Mouse (Mus musculus): Measurements from ENCODE around the gene Rps6kc1. TPM values are rescaled to one million over a fixed set of nuclear protein-coding genes. Genes with fewer than 3 reads are reported as not detected.

Rps6kc1 gene
- polyA plus RNA-seq, 1 experiment, result 0.08 TPM

- no peaks in the 10 kb centered on the region for H3K36me3 ChIP-seq (ENCODE audit: control insufficient read depth)
- H3K4me3 ChIP-seq (replicated peaks), result no peak overlapping the region
- no peaks in the 10 kb centered on the region for H3K27me3 ChIP-seq (ENCODE audit: control insufficient read depth)
- H3K9me3 ChIP-seq (ENCODE audit: control insufficient read depth, low read length), result no peaks in the 10 kb centered on the region
- TF ChIP-seq TAL1 (IDR thresholded peaks at IDR 0.05; ENCODE audit: low read length), result no peak
- no peak for TF ChIP-seq GATA1 (IDR thresholded peaks at IDR 0.05; ENCODE audit: low read length)
- H3K4me1 ChIP-seq (ENCODE audit: control insufficient read depth), result no peaks in the 10 kb centered on the region
Measured at GRCm38 (mm10) chr1:190729516-190730088, 182.0 kb downstream of the Rps6kc1 start.

GRCm38 (mm10) chr1:190728111-190728651 is 183.4 kb downstream of the Rps6kc1 start:
- H3K4me3 ChIP-seq (replicated peaks), result no peak overlapping the region
- H3K9me3 ChIP-seq (ENCODE audit: control insufficient read depth, low read length), result no peaks in the 10 kb centered on the region
- H3K4me1 ChIP-seq (ENCODE audit: control insufficient read depth), result no peaks in the 10 kb centered on the region
- no peaks in the 10 kb centered on the region for H3K36me3 ChIP-seq (ENCODE audit: control insufficient read depth)
- no peaks in the 10 kb centered on the region for H3K27me3 ChIP-seq (ENCODE audit: control insufficient read depth)
- TF ChIP-seq GATA1 (IDR thresholded peaks at IDR 0.05; ENCODE audit: low read length), result no peak
- TF ChIP-seq TAL1 (IDR thresholded peaks at IDR 0.05; ENCODE audit: low read length), result no peak

DNA sequence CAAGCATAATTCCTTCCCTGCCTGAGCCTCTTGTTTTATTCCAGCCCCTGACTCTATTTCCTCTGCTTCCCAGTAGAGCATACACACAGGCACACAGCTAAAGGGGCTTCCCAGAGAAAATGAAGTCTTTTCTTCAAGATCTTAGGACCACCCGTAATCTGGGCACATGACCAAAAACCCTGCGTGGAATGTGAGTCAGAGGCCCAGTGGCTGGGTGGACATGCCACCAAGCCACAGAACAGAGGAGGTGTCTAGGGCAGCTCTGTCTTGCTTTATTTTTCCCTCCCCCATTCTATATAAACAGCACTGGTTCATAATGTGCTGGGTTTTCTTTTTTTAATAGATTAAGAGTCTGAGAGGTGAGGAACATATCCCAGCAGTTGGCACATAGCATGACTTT is 184.2 kb downstream of the Rps6kc1 start:
- H3K9me3 ChIP-seq (ENCODE audit: control insufficient read depth, low read length), result no peaks in the 10 kb centered on the region
- no peaks in the 10 kb centered on the region for H3K4me1 ChIP-seq (ENCODE audit: control insufficient read depth)
- no peak for TF ChIP-seq TAL1 (IDR thresholded peaks at IDR 0.05; ENCODE audit: low read length)
- TF ChIP-seq GATA1 (IDR thresholded peaks at IDR 0.05; ENCODE audit: low read length), result no peak
- H3K27me3 ChIP-seq (ENCODE audit: control insufficient read depth), result no peaks in the 10 kb centered on the region
- no peak overlapping the region for H3K4me3 ChIP-seq (replicated peaks)
- no peaks in the 10 kb centered on the region for H3K36me3 ChIP-seq (ENCODE audit: control insufficient read depth)

DNA sequence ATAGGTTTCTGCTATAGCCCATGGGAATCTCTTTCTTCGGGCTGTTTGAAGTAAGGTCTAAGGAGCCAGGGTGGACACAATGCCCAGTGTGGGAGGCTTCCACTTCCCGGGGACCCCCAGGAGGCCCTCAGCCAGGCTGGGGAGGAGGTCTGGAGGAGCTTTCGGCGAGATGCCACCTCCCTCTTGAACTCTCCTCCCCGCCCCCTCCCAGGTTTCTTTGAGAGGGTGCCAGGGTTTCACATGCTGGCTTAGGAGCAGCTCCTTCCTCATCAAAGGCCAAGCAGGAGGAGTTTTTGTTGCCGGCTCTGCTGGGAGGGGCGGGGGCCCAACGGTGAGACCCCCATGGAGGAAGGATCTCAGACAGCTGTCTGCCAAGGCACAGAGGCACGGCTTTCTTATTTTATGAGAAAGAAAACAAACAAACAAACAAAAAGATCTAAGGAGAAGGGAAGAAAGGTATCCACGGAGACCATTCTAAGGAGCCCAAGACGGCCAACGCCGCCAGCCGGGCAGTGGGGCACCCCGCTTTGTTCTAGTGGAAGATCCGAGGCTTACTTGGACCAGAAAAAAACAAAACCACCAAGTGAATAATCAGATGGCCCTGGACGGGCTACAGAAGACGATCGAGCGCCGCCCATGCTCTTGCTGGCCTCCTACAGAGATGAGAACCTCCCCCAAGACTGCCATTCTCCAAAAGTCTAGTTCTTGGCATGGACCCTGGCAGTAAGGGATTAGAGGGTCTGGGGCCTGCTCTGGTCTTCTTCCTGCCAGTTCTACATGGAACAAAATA is 186.8 kb downstream of the Rps6kc1 start:
- Histone ChIP-seq H3K9me3 (ENCODE audit: control insufficient read depth, low read length) (no peaks in the 10 kb centered on the region), H3K27me3 (ENCODE audit: control insufficient read depth) (no peaks in the 10 kb centered on the region), H3K36me3 (ENCODE audit: control insufficient read depth) (no peaks in the 10 kb centered on the region), H3K4me1 (ENCODE audit: control insufficient read depth) (no peaks in the 10 kb centered on the region), H3K4me3 (replicated peaks) (no peak overlapping the region)
- no peak for TF ChIP-seq GATA1 (IDR thresholded peaks at IDR 0.05; ENCODE audit: low read length)
- no peak for TF ChIP-seq TAL1 (IDR thresholded peaks at IDR 0.05; ENCODE audit: low read length)

DNA sequence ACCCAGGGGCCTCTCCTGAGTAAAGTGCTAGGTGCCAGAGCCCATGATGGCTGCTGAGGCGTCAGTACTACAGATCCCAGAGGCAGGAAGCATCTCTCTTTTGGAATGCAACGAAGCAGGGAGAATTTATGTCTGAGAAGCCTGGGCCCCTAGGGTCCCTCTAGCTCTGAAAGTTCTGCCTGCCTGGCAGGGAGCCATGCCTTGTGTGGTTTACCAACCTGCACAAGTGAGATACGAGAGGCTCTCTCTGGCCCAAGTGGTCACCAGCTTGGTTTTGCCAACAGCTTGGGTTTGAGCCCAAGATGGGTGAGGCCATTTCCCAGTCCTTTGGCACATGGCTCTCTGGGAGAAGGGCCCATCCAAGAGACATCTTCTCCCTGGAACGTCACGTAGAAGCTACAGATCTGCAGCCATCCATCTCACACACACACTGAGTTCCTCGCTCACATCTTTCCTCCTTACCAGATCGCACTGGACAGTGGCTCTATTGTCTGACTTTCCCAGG is 187.6 kb downstream of the Rps6kc1 start:
- TF ChIP-seq TAL1 (IDR thresholded peaks at IDR 0.05; ENCODE audit: low read length) (no peak), GATA1 (IDR thresholded peaks at IDR 0.05; ENCODE audit: low read length) (no peak)
- H3K36me3 ChIP-seq (ENCODE audit: control insufficient read depth), result no peaks in the 10 kb centered on the region
- no peaks in the 10 kb centered on the region for H3K4me1 ChIP-seq (ENCODE audit: control insufficient read depth)
- no peaks in the 10 kb centered on the region for H3K27me3 ChIP-seq (ENCODE audit: control insufficient read depth)
- H3K4me3 ChIP-seq (replicated peaks), result no peak overlapping the region
- H3K9me3 ChIP-seq (ENCODE audit: control insufficient read depth, low read length), result no peaks in the 10 kb centered on the region

- no peaks in the 10 kb centered on the region for H3K4me1 ChIP-seq (ENCODE audit: control insufficient read depth)
- H3K9me3 ChIP-seq (ENCODE audit: control insufficient read depth, low read length), result no peaks in the 10 kb centered on the region; the same call in 1 of the 2 replicates
- H3K27me3 ChIP-seq (ENCODE audit: control insufficient read depth), result no peaks in the 10 kb centered on the region
- no peak overlapping the region for H3K4me3 ChIP-seq (replicated peaks)
- H3K36me3 ChIP-seq (ENCODE audit: control insufficient read depth), result no peaks in the 10 kb centered on the region
- TF ChIP-seq GATA1 (IDR thresholded peaks at IDR 0.05; ENCODE audit: low read length), result no peak
- TF ChIP-seq TAL1 (IDR thresholded peaks at IDR 0.05; ENCODE audit: low read length), result no peak
Measured at GRCm38 (mm10) chr1:190713848-190714247, 197.7 kb downstream of the Rps6kc1 start.

- TF ChIP-seq GATA1 (IDR thresholded peaks at IDR 0.05; ENCODE audit: low read length), result no peak
- Histone ChIP-seq H3K4me1 (ENCODE audit: control insufficient read depth) (no peaks in the 10 kb centered on the region), H3K4me3 (replicated peaks) (no peak overlapping the region), H3K36me3 (ENCODE audit: control insufficient read depth) (no peaks in the 10 kb centered on the region), H3K27me3 (ENCODE audit: control insufficient read depth) (no peaks in the 10 kb centered on the region), H3K9me3 (ENCODE audit: control insufficient read depth, low read length) (no peaks in the 10 kb centered on the region)
Measured at GRCm38 (mm10) chr1:190697576-190697975, 214.0 kb downstream of the Rps6kc1 start.

GRCm38 (mm10) chr1:190695589-190695988 is 216.0 kb downstream of the Rps6kc1 start:
- TF ChIP-seq GATA1 (IDR thresholded peaks at IDR 0.05; ENCODE audit: low read length), result no peak
- no peak overlapping the region for H3K4me3 ChIP-seq (replicated peaks)
- no peaks in the 10 kb centered on the region for H3K36me3 ChIP-seq (ENCODE audit: control insufficient read depth)
- no peaks in the 10 kb centered on the region for H3K27me3 ChIP-seq (ENCODE audit: control insufficient read depth)
- 0 out of 2 replicates have a peak, but pooled peaks cover 3% of the 10 kb centered on the region for H3K9me3 ChIP-seq (ENCODE audit: control insufficient read depth, low read length)
- H3K4me1 ChIP-seq (ENCODE audit: control insufficient read depth), result no peaks in the 10 kb centered on the region

- Histone ChIP-seq H3K36me3 (ENCODE audit: control insufficient read depth) (no peaks in the 10 kb centered on the region), H3K27me3 (ENCODE audit: control insufficient read depth) (no peaks in the 10 kb centered on the region), H3K4me1 (ENCODE audit: control insufficient read depth) (no peaks in the 10 kb centered on the region), H3K4me3 (replicated peaks) (no peak overlapping the region), H3K9me3 (ENCODE audit: control insufficient read depth, low read length) (0 out of 2 replicates have a peak, but pooled peaks cover 3% of the 10 kb centered on the region)
- TF ChIP-seq GATA1 (IDR thresholded peaks at IDR 0.05; ENCODE audit: low read length) (no peak), TAL1 (IDR thresholded peaks at IDR 0.05; ENCODE audit: low read length) (no peak)
Measured at GRCm38 (mm10) chr1:190690528-190691262, 220.9 kb downstream of the Rps6kc1 start.

Data from erythroblast, embryonic 14.5 days (primary cell).